Mouse (Mus musculus): ENCODE results near the gene Zfp113. TPM values are rescaled to one million over a fixed set of nuclear protein-coding genes. Genes with fewer than 3 reads are reported as not detected.
"Not testable (repeated sequence)": the region's sequence is repeated elsewhere in the genome, so short reads cannot be mapped to it uniquely, and the experiment has no call there.

Zfp113 gene
- polyA plus RNA-seq, 1 experiment = 0.81 TPM

DNA sequence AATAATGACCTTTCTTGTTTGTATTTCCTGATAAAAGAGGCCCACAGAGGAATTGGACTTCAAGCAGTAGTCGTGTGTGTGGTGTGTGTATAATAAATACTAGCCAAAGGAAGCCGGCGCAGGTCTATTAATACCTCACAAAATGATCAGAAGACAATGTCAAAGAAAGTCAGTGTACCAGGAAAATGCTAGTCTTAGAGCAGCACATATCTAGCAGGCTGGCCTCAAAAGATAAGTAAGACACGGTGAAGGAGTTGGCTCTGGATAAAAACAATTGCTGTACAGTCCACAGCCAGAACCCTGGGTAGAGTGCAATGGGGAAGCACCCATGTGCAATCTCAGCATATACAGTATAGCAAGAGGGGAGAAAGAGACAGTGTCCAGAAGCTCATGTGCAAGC, 18.3 kb downstream of the Zfp113 start:
- no peak overlapping the region for H3K27ac ChIP-seq (ENCODE audit: insufficient read depth, low read depth, low read length)
- H3K27me3 ChIP-seq (ENCODE audit: control insufficient read depth, insufficient read depth, low read length) = no peaks in the 10 kb centered on the region
- no peaks in the 10 kb centered on the region for H3K4me1 ChIP-seq (ENCODE audit: control insufficient read depth, insufficient read depth, insufficient read length, low read length)
- no peak overlapping the region for H3K4me3 ChIP-seq (ENCODE audit: low read depth, low read length)
- WGBS = 15% methylated on average over 4 of the region's 4 CpGs
- TF ChIP-seq POLR2A (IDR thresholded peaks at IDR 0.05; ENCODE audit: low read depth, low read length) (no peak), CTCF (IDR thresholded peaks at IDR 0.05; ENCODE audit: extremely low read depth, insufficient read length, insufficient replicate concordance, low read depth, low read length) (no peak)
- peaks cover 25% of the 10 kb centered on the region for H3K36me3 ChIP-seq (ENCODE audit: control insufficient read depth, insufficient read depth, low read length)

GRCm38 (mm10) chr5:138132425-138133064, 23.0 kb downstream of the Zfp113 start:
- Histone ChIP-seq H3K27me3 (ENCODE audit: control insufficient read depth, insufficient read depth, low read length) (no peaks in the 10 kb centered on the region), H3K36me3 (ENCODE audit: control insufficient read depth, insufficient read depth, low read length) (peaks cover 51% of the 10 kb centered on the region), H3K4me1 (ENCODE audit: control insufficient read depth, insufficient read depth, insufficient read length, low read length) (no peaks in the 10 kb centered on the region), H3K27ac (ENCODE audit: insufficient read depth, low read depth, low read length) (no peak overlapping the region), H3K4me3 (ENCODE audit: low read depth, low read length) (no peak overlapping the region)
- WGBS = 77% methylated on average over 5 of the region's 5 CpGs
- TF ChIP-seq CTCF (IDR thresholded peaks at IDR 0.05; ENCODE audit: extremely low read depth, insufficient read length, insufficient replicate concordance, low read depth, low read length) = no peak
- no peak for TF ChIP-seq POLR2A (IDR thresholded peaks at IDR 0.05; ENCODE audit: low read depth, low read length)

DNA sequence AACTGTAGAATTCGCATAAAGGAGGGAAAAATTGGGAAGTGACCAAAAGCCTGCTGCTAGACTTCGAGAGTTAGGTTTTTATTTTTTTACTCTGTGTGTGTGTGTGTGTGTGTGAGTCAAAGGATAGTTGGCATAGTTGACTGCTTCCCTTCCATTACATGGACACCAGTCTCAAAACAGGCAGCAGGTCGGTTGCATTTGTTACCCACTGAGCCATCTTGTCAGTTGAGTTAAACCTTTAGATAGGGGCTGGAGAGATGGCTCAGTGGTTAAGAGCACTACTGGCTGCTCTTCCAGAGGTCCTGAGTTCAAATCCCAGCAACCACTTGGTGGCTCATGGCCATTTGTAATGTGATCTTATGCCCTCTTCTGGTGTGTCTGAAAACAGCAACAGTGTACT, 37.5 kb downstream of the Zfp113 start:
- TF ChIP-seq CTCF (IDR thresholded peaks at IDR 0.05; ENCODE audit: extremely low read depth, insufficient read length, insufficient replicate concordance, low read depth, low read length) = no peak
- no peak for TF ChIP-seq POLR2A (IDR thresholded peaks at IDR 0.05; ENCODE audit: low read depth, low read length)
- 36% methylated on average over 3 of the region's 3 CpGs for WGBS
- no peak overlapping the region for H3K4me3 ChIP-seq (ENCODE audit: low read depth, low read length)
- no peak overlapping the region for H3K27ac ChIP-seq (ENCODE audit: insufficient read depth, low read depth, low read length)
- no peaks in the 10 kb centered on the region for H3K27me3 ChIP-seq (ENCODE audit: control insufficient read depth, insufficient read depth, low read length)
- H3K4me1 ChIP-seq (ENCODE audit: control insufficient read depth, insufficient read depth, insufficient read length, low read length) = no peaks in the 10 kb centered on the region; the same call in 1 of the 2 replicates
- peaks cover 1% of the 10 kb centered on the region for H3K36me3 ChIP-seq (ENCODE audit: control insufficient read depth, insufficient read depth, low read length)

GRCm38 (mm10) chr5:138117199-138118015, 38.1 kb downstream of the Zfp113 start:
- Histone ChIP-seq H3K36me3 (ENCODE audit: control insufficient read depth, insufficient read depth, low read length) (no peaks in the 10 kb centered on the region; the same call in 1 of the 2 replicates), H3K4me3 (ENCODE audit: low read depth, low read length) (peak overlapping the region; percentile 99), H3K27ac (ENCODE audit: insufficient read depth, low read depth, low read length) (peak overlapping the region; percentile 92), H3K4me1 (ENCODE audit: control insufficient read depth, insufficient read depth, insufficient read length, low read length) (no peaks in the 10 kb centered on the region; the same call in 1 of the 2 replicates), H3K27me3 (ENCODE audit: control insufficient read depth, insufficient read depth, low read length) (no peaks in the 10 kb centered on the region)
- TF ChIP-seq POLR2A (IDR thresholded peaks at IDR 0.05; ENCODE audit: low read depth, low read length) (no peak), CTCF (IDR thresholded peaks at IDR 0.05; ENCODE audit: extremely low read depth, insufficient read length, insufficient replicate concordance, low read depth, low read length) (no peak)
- WGBS = 2% methylated on average over 16 of the region's 16 CpGs

- peak within 1 kb of the TSS; percentile 99 for H3K4me3 ChIP-seq (ENCODE audit: low read depth, low read length)
- no peak for TF ChIP-seq CTCF (IDR thresholded peaks at IDR 0.05; ENCODE audit: extremely low read depth, insufficient read length, insufficient replicate concordance, low read depth, low read length)
- peak; percentile 71; the same call in 1 of the 2 replicates for TF ChIP-seq POLR2A (IDR thresholded peaks at IDR 0.05; ENCODE audit: low read depth, low read length)
- H3K27me3 ChIP-seq (ENCODE audit: control insufficient read depth, insufficient read depth, low read length) = no peaks in the 10 kb centered on the region
- H3K4me1 ChIP-seq (ENCODE audit: control insufficient read depth, insufficient read depth, insufficient read length, low read length) = no peaks in the 10 kb centered on the region; the same call in 1 of the 2 replicates
- no peaks in the 10 kb centered on the region; the same call in 1 of the 2 replicates for H3K36me3 ChIP-seq (ENCODE audit: control insufficient read depth, insufficient read depth, low read length)
- WGBS = 6% methylated on average over 38 of the region's 38 CpGs
- H3K27ac ChIP-seq (ENCODE audit: insufficient read depth, low read depth, low read length) = peak within 1 kb of the TSS; percentile 92
Observed at GRCm38 (mm10) chr5:138116255-138117198, 39.0 kb downstream of the Zfp113 start, which contains the start of gene Zscan21. Gene Zscan21, plus strand, starts transcription at chr5:138116903.

DNA sequence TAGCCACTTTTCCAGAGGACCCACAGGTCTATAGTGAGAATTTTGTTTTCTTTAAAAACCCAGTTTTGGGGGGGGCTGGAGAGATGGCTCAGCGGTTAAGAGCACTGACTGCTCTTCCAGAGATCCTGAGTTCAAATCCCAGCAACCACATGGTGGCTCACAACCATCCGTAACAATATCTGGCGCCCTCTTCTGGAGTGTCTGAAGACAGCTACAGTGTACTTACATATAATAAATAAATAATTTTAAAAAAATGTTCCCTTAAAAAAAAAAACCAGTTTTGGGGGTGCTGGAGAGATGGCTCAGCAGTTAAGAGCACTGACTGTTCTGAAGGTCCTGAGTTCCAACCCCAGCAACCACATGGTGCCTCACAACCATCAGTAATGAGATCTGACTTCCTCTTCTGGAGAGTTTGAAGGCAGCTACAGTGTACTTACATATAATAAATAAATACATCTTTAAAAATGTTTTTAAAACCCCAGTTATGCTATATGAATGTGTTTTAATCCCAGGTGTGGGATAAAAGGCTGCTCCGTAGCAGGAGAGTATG, 45.6 kb downstream of the Zfp113 start:
- not testable (repeated sequence) for H3K36me3 ChIP-seq (ENCODE audit: control insufficient read depth, insufficient read depth, low read length); H3K27ac ChIP-seq (ENCODE audit: insufficient read depth, low read depth, low read length); H3K27me3 ChIP-seq (ENCODE audit: control insufficient read depth, insufficient read depth, low read length); H3K4me1 ChIP-seq (ENCODE audit: control insufficient read depth, insufficient read depth, insufficient read length, low read length); H3K4me3 ChIP-seq (ENCODE audit: low read depth, low read length)
- 63% methylated on average over 4 of the region's 4 CpGs for WGBS

Measured in small intestine, adult 2 months (tissue).